Mouse (Mus musculus): ENCODE measurements around the gene Gnai2. TPM values are rescaled to one million over a fixed set of nuclear protein-coding genes. Genes with fewer than 3 reads are reported as not detected.

The Gnai2 gene
- polyA plus RNA-seq, 1 experiment from 2014 or later = 144 TPM

Other genes starting within 250 kb of the Gnai2 start
- gene Cacna2d2, start 235.8 kb downstream of the Gnai2 start, polyA plus RNA-seq (2015; fragmentation: Nextera tagmentation; extraction: Ambion mirVana) = 0.05 TPM in 1 of 2 replicates, not detected in the other
- gene Tmem115, start 101.4 kb downstream of the Gnai2 start, polyA plus RNA-seq (2015; fragmentation: Nextera tagmentation; extraction: Ambion mirVana) = 16.5 and 18.3 TPM in 2 replicates
- 17.4 and 17.7 TPM in 2 replicates for gene Cyb561d2, start 93.2 kb downstream of the Gnai2 start, polyA plus RNA-seq (2015; fragmentation: Nextera tagmentation; extraction: Ambion mirVana)
- gene Nprl2, start 93.1 kb downstream of the Gnai2 start, polyA plus RNA-seq (2015; fragmentation: Nextera tagmentation; extraction: Ambion mirVana) = 14.3 and 16.0 TPM in 2 replicates
- 0.21 TPM in 1 of 2 replicates, not detected in the other for gene Zmynd10, start 88.1 kb downstream of the Gnai2 start, polyA plus RNA-seq (2015; fragmentation: Nextera tagmentation; extraction: Ambion mirVana)
- 17.5 and 18.2 TPM in 2 replicates for gene Rassf1, start 83.8 kb downstream of the Gnai2 start, polyA plus RNA-seq (2015; fragmentation: Nextera tagmentation; extraction: Ambion mirVana)
- gene Tusc2, start 72.1 kb downstream of the Gnai2 start, polyA plus RNA-seq (2015; fragmentation: Nextera tagmentation; extraction: Ambion mirVana) = 40.1 and 44.6 TPM in 2 replicates
- gene Hyal2, start 67.4 kb downstream of the Gnai2 start, polyA plus RNA-seq (2015; fragmentation: Nextera tagmentation; extraction: Ambion mirVana) = 43.8 and 44.7 TPM in 2 replicates
- gene Hyal1, start 58.4 kb downstream of the Gnai2 start, polyA plus RNA-seq (2015; fragmentation: Nextera tagmentation; extraction: Ambion mirVana) = 2.6 TPM in 2 replicates
- 10.5 and 12.2 TPM in 2 replicates for gene Naa80, start 56.5 kb downstream of the Gnai2 start, polyA plus RNA-seq (2015; fragmentation: Nextera tagmentation; extraction: Ambion mirVana)
- gene Hyal3, start 54.5 kb downstream of the Gnai2 start, polyA plus RNA-seq (2015; fragmentation: Nextera tagmentation; extraction: Ambion mirVana) = 0.82 and 1.2 TPM in 2 replicates
- 167 and 175 TPM in 2 replicates for gene Ifrd2, start 47.7 kb downstream of the Gnai2 start, polyA plus RNA-seq (2015; fragmentation: Nextera tagmentation; extraction: Ambion mirVana)
- 0.22 and 0.34 TPM in 2 replicates for gene Sema3b, start 26.1 kb downstream of the Gnai2 start, polyA plus RNA-seq (2015; fragmentation: Nextera tagmentation; extraction: Ambion mirVana)
- 5.4 and 5.9 TPM in 2 replicates for gene Slc38a3, start 34.2 kb upstream of the Gnai2 start, polyA plus RNA-seq (2015; fragmentation: Nextera tagmentation; extraction: Ambion mirVana)
- 1.1 and 1.5 TPM in 2 replicates for gene Gnat1, start 44.3 kb upstream of the Gnai2 start, polyA plus RNA-seq (2015; fragmentation: Nextera tagmentation; extraction: Ambion mirVana)
- 0.93 and 1.0 TPM in 2 replicates for gene Sema3f, start 75.1 kb upstream of the Gnai2 start, polyA plus RNA-seq (2015; fragmentation: Nextera tagmentation; extraction: Ambion mirVana)
- 64.7 and 75.5 TPM in 2 replicates for gene Rbm5, start 135.6 kb upstream of the Gnai2 start, polyA plus RNA-seq (2015; fragmentation: Nextera tagmentation; extraction: Ambion mirVana)
- gene Rbm6, start 237.9 kb upstream of the Gnai2 start, polyA plus RNA-seq (2015; fragmentation: Nextera tagmentation; extraction: Ambion mirVana) = 30.4 and 36.2 TPM in 2 replicates